Comparison of ENCODE assay signal across 20 mouse cellular contexts in genomic region chr11:90283601-90284000, GRCm38 (mm10). TPM values are rescaled to one million over a fixed set of nuclear protein-coding genes. Genes with fewer than 3 reads are reported as not detected.
DNase-seq lines count a peak whose midpoint lies in the region.
"Had no signal": no experiment of that assay in that cellular context is flagged by ENCODE, and none has a peak within 500 bp of the region (broad histone marks: within the 10 kb centered on the region; RNA-seq: fewer than 3 reads in every experiment).

No protein-coding gene starts in this region.

- intact Hi-C loops in heart, postnatal 36 days (cut with DNase I): no loop called here

- DNase-seq in layer of hippocampus, adult 18-20 months (ENCODE audit: low spot score in 2 of 2): peak; percentile 48 to 84
- no peak for DNase-seq in layer of hippocampus, adult 9-10 months (ENCODE audit: low spot score)
- peak; percentile 46 for DNase-seq in right cerebral cortex, postnatal 25 days
- no peak for DNase-seq in right cerebral cortex, postnatal 4 days
- DNase-seq in left cerebral cortex, adult 9 months (ENCODE audit: low spot score in 2 of 2): peak; percentile 57 to 76
- peak; percentile 86 for DNase-seq in telencephalon, adult 2 months (ENCODE audit: low read depth, low spot score)
- no peak for DNase-seq in heart, postnatal 36 days
- no peak for DNase-seq in heart, adult 18-20 months
- DNase-seq: adrenal gland, adult 8-10 months; B cell, adult 2 months; cerebellum, adult 18-20 months; cerebellum, postnatal 14 days; forebrain, postnatal 0 days; gastrocnemius, postnatal 25 days; heart, adult 2 months; heart, postnatal 14 days; kidney, adult 18-20 months; lung, adult 2 months; lung, postnatal 14 days; spleen, adult 18-20 months had no signal

RNA-seq across cellular contexts. Expression of gene Mmd, which starts 34.3 kb away (rescaled TPM):
- 100 to 1,000 TPM; 376 to 382 TPM for total RNA-seq in layer of hippocampus, adult 18-20 months (2021)
- 10 to 100 TPM; 21.8 to 38.8 TPM for total RNA-seq in heart, postnatal 36 days (2021)
- 10 to 100 TPM; 25.4 to 29.9 TPM for total RNA-seq in heart, adult 18-20 months (2021)

Comparison
In these comparisons a context has a peak if more than half of its experiments do, and no peak if none do; other contexts are left out.
1. DNase-seq: peak in layer of hippocampus, adult 18-20 months (2 of 2), right cerebral cortex, postnatal 25 days (single experiment), left cerebral cortex, adult 9 months (2 of 2) and telencephalon, adult 2 months (single experiment); none in layer of hippocampus, adult 9-10 months (single experiment), right cerebral cortex, postnatal 4 days (single experiment), heart, postnatal 36 days (0 of 2) and heart, adult 18-20 months (0 of 2).
2. RNA of gene Mmd, which starts 34.3 kb away (total RNA-seq): 376 to 382 TPM in layer of hippocampus, adult 18-20 months; 21.8 to 38.8 TPM in heart, postnatal 36 days and 25.4 to 29.9 TPM in heart, adult 18-20 months; every median in the first group is over 4 times any median in the second.